In the genomic region with DNA sequence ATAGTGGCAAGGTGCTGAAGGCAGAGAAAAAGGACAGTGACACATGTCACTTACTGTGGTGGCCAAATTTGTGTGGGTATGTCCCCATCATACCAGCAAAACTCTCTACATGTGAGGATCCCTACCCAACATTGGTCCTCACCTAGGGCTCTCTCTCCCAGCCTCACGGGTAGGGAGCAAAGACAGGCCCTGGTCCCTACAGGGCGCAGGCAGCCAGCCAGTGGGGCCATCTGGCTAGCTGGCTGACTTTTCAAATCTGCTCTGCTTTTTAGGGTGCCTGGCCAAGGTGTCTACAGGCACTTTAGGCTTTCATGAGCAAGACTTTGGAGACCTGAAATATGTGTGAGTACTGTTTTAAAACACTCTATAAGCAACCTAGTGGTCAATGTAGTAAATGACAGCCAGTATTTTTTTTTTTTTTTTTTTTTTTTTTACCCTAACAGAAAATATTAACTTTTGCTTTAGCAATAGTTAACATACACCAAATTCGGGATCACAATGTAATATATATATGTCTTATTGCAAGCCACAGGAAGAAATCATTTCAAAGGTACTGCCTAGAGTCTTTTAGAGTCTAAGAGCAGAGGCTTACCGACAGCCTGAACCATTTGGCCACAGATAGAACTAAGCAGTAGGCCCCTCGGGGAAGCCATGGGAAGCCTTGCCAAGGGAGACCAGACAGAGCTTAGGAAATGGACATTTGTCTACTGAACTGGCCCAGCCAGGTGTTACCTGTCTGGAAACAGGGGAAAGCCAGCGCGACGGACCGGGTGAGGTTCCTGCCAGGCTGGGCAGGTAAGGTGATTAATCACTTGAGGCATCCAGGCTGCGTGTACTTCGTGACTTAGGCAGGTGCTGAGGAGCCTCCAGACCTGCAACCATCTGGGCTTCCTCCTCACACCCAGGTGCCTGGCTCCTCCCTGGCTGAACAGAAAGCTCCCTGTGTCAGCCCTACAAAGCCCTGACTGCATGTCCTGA, we compare ENCODE assay signal across 18 mouse cellular contexts. TPM values are rescaled to one million over a fixed set of nuclear protein-coding genes. Genes with fewer than 3 reads are reported as not detected.
A peak's percentile ranks its signal among the peaks of the same experiment; 100 is the strongest.
DNase-seq lines count a peak whose midpoint lies in the region; ATAC-seq lines count a peak whose summit lies in the region.
"Had no signal": no experiment of that assay in that cellular context is flagged by ENCODE, and none has a peak within 500 bp of the region (broad histone marks: within the 10 kb centered on the region; RNA-seq: fewer than 3 reads in every experiment).

No protein-coding gene starts in this region.

- no peaks in the 10 kb centered on the region for H3K9me3 ChIP-seq in stomach, embryonic 16.5 days (replicated peaks; ENCODE audit: control insufficient read depth, low read length)
- H3K9me3 ChIP-seq: embryonic facial prominence, embryonic 15.5 days; forebrain, embryonic 15.5 days; kidney, embryonic 15.5 days; limb, embryonic 13.5 days; midbrain, embryonic 15.5 days; neural tube, embryonic 12.5 days had no signal

- H3K4me2 ChIP-seq in stomach, embryonic 16.5 days (ENCODE audit: low read depth, low read length) = no peak overlapping the region
- H3K4me2 ChIP-seq: embryonic facial prominence, embryonic 15.5 days; forebrain, embryonic 15.5 days; kidney, embryonic 15.5 days; limb, embryonic 13.5 days; midbrain, embryonic 15.5 days; neural tube, embryonic 12.5 days had no signal

- H3K27me3 ChIP-seq in stomach, embryonic 16.5 days (ENCODE audit: control insufficient read depth, insufficient read depth, low read length) = no peaks in the 10 kb centered on the region
- H3K27me3 ChIP-seq: embryonic facial prominence, embryonic 15.5 days; forebrain, embryonic 15.5 days; kidney, embryonic 15.5 days; limb, embryonic 13.5 days; midbrain, embryonic 15.5 days; neural tube, embryonic 12.5 days had no signal

- peak; percentile 88 for ATAC-seq in stomach, embryonic 16.5 days (ENCODE audit: insufficient read depth, low FRiP score)
- no peak for ATAC-seq in CD4-positive, CD25-positive, alpha-beta regulatory T cell, adult 4 months
- ATAC-seq: forebrain, embryonic 15.5 days; midbrain, embryonic 15.5 days had no signal

- peak overlapping the region; percentile 74; the same call in 1 of the 2 replicates for H3K27ac ChIP-seq in stomach, embryonic 16.5 days (ENCODE audit: low read length)
- H3K27ac ChIP-seq: embryonic facial prominence, embryonic 15.5 days; forebrain, embryonic 15.5 days; kidney, embryonic 15.5 days; limb, embryonic 13.5 days; midbrain, embryonic 15.5 days; neural tube, embryonic 12.5 days had no signal

- no peak overlapping the region for H3K9ac ChIP-seq in stomach, embryonic 16.5 days (ENCODE audit: low read length)
- H3K9ac ChIP-seq: embryonic facial prominence, embryonic 15.5 days; forebrain, embryonic 15.5 days; kidney, embryonic 15.5 days; limb, embryonic 13.5 days; midbrain, embryonic 15.5 days; neural tube, embryonic 12.5 days had no signal

- DNase-seq in left cerebral cortex, postnatal 4 days = peak; percentile 52
- no peak for DNase-seq in left cerebral cortex, postnatal 10 days (ENCODE audit: extremely low spot score in 1 of 2, low spot score in 2 of 2)
- DNase-seq in cerebellum, adult 18-20 months = peak; percentile 81 to 85
- DNase-seq in cerebellum, postnatal 25 days = peak; percentile 88 to 90
- DNase-seq in thymus, postnatal 10 days (ENCODE audit: low spot score in 2 of 2) = no peak
- DNase-seq: gastrocnemius, postnatal 25 days; lung, adult 18-20 months; thymus, postnatal 4 days had no signal

- intact Hi-C loops in left cerebral cortex, postnatal 4 days (cut with DNase I) = no loop called here
- intact Hi-C loops in left cerebral cortex, postnatal 10 days (cut with DNase I) = no loop called here

- H3K36me3 ChIP-seq in stomach, embryonic 16.5 days (ENCODE audit: control insufficient read depth, insufficient read depth, low read length) = peaks cover 14% of the 10 kb centered on the region; the same call in 1 of the 2 replicates

- 59% methylated on average over 11 of the region's 11 CpGs for WGBS in stomach, embryonic 16.5 days

- H3K4me3 ChIP-seq in stomach, embryonic 16.5 days (replicated peaks; ENCODE audit: low read length) = no peak overlapping the region
- H3K4me3 ChIP-seq: embryonic facial prominence, embryonic 15.5 days; forebrain, embryonic 15.5 days; kidney, embryonic 15.5 days; limb, embryonic 13.5 days; midbrain, embryonic 15.5 days; neural tube, embryonic 12.5 days had no signal

- no peaks in the 10 kb centered on the region for H3K4me1 ChIP-seq in stomach, embryonic 16.5 days (ENCODE audit: control insufficient read depth, insufficient read depth, low read length)
- H3K4me1 ChIP-seq: embryonic facial prominence, embryonic 15.5 days; kidney, embryonic 15.5 days; midbrain, embryonic 15.5 days; neural tube, embryonic 12.5 days had no signal

RNA-seq across cellular contexts. Expression of gene Qsox1, which starts 11.4 kb away (rescaled TPM):
- total RNA-seq in left cerebral cortex, postnatal 4 days (2021) = 10 to 100 TPM; 34.2 to 35.0 TPM
- 10 to 100 TPM; 30.9 to 32.3 TPM for total RNA-seq in left cerebral cortex, postnatal 10 days (2021)
- 94.7 and 110 TPM in 2 replicates for polyA plus RNA-seq in stomach, embryonic 16.5 days (2015; fragmentation: Nextera tagmentation; extraction: Ambion mirVana)
- 10 to 100 TPM; 38.9 to 83.5 TPM for polyA plus RNA-seq in CD4-positive, CD25-positive, alpha-beta regulatory T cell, adult 4 months (2017; shearing (Covaris generic))

RNA-seq across cellular contexts. Expression of gene Lhx4, which starts 49.8 kb away (rescaled TPM):
- under 1 TPM in 1 of 2 experiments, not detected in 1; 0.14 TPM for total RNA-seq in left cerebral cortex, postnatal 4 days (2021)
- under 1 TPM in 1 of 2 experiments, not detected in 1; 0.06 TPM for total RNA-seq in left cerebral cortex, postnatal 10 days (2021)
- 0.06 TPM in 1 of 2 replicates, not detected in the other for polyA plus RNA-seq in stomach, embryonic 16.5 days (2015; fragmentation: Nextera tagmentation; extraction: Ambion mirVana)
- under 1 TPM in 1 of 2 experiments, not detected in 1; 0.19 TPM for polyA plus RNA-seq in CD4-positive, CD25-positive, alpha-beta regulatory T cell, adult 4 months (2017; shearing (Covaris generic))
- total RNA-seq: common myeloid progenitor, adult 5-6 weeks; gastrocnemius, postnatal 25 days; layer of hippocampus, postnatal 14 days had no signal
- polyA plus RNA-seq: embryonic facial prominence, embryonic 15.5 days; kidney, embryonic 15.5 days had no signal

Comparison
In these comparisons a context has a peak if more than half of its experiments do, and no peak if none do; other contexts are left out.
1. DNase-seq: peak in left cerebral cortex, postnatal 4 days (single experiment), cerebellum, adult 18-20 months (2 of 2) and cerebellum, postnatal 25 days (2 of 2); none in left cerebral cortex, postnatal 10 days (0 of 2) and thymus, postnatal 10 days (0 of 2).